Mouse (Mus musculus) effector memory CD4-positive, alpha-beta T cell, adult 5 months (primary cell): ENCODE data around the gene Fshr. TPM values are rescaled to one million over a fixed set of nuclear protein-coding genes. Genes with fewer than 3 reads are reported as not detected.

Experiments
- polyA plus RNA-seq: library from polyadenylated mRNA; unstranded; fragments of 100-300 nt; shearing (Covaris generic); gene quantifications from one replicate; pipeline ENCODE4 v1.2.1, GENCODE M21; 2017

The Fshr gene
- not detected for polyA plus RNA-seq

GRCm38 (mm10) chr17:89200575-89200974 is at the start of gene Fshr:
Gene Fshr (minus strand): TSS chr17:89200675.

